Mouse (Mus musculus) 416B (cell line): ENCODE measurements around the gene Casr.

Experiments
- DNase-seq: peaks from one replicate; pipeline ENCODE4 v3.0.0; 2011; ENCODE audit warnings: low read depth

Gene Casr

GRCm38 (mm10) chr16:36561386-36562338 is at the start of gene Casr:
Gene Casr, minus strand, starts transcription at chr16:36562141.
- DNase-seq: no peak

GRCm38 (mm10) chr16:36602632-36603031 is 40.7 kb upstream of the Casr start:
- no peak for DNase-seq

GRCm38 (mm10) chr16:36598265-36598664 is 36.3 kb upstream of the Casr start:
- DNase-seq: no peak

GRCm38 (mm10) chr16:36596671-36597410 is 34.9 kb upstream of the Casr start:
- no peak for DNase-seq

GRCm38 (mm10) chr16:36589898-36590297 is 28.0 kb upstream of the Casr start:
- no peak for DNase-seq

GRCm38 (mm10) chr16:36587971-36588370 is 26.0 kb upstream of the Casr start:
- peak; percentile 87 for DNase-seq

- DNase-seq: no peak
These were observed 20.1 kb upstream of the Casr start for GRCm38 (mm10) chr16:36582073-36582472.

- no peak for DNase-seq
These were observed 10.0 kb upstream of the Casr start for GRCm38 (mm10) chr16:36571942-36572341.

GRCm38 (mm10) chr16:36559573-36559972 is 2.4 kb downstream of the Casr start:
- DNase-seq: no peak

GRCm38 (mm10) chr16:36555672-36556165 is 6.2 kb downstream of the Casr start:
- DNase-seq: no peak

GRCm38 (mm10) chr16:36553624-36554023 is 8.3 kb downstream of the Casr start:
- DNase-seq: peak; percentile 5

- no peak for DNase-seq
These were observed 16.6 kb downstream of the Casr start for GRCm38 (mm10) chr16:36545333-36545732.

GRCm38 (mm10) chr16:36543091-36543490 is 18.9 kb downstream of the Casr start:
- DNase-seq: no peak

- DNase-seq: no peak
These were observed 21.1 kb downstream of the Casr start for GRCm38 (mm10) chr16:36540834-36541233.

GRCm38 (mm10) chr16:36532981-36533687 is 28.8 kb downstream of the Casr start:
- DNase-seq: no peak

- no peak for DNase-seq
These were observed 29.9 kb downstream of the Casr start for GRCm38 (mm10) chr16:36532046-36532445.

GRCm38 (mm10) chr16:36531630-36532029 is 30.3 kb downstream of the Casr start:
- no peak for DNase-seq

- no peak for DNase-seq
These were observed 31.1 kb downstream of the Casr start for GRCm38 (mm10) chr16:36530566-36531552.

GRCm38 (mm10) chr16:36528822-36529221 is 33.1 kb downstream of the Casr start:
- DNase-seq: no peak

GRCm38 (mm10) chr16:36526596-36527282 is 35.2 kb downstream of the Casr start:
- no peak for DNase-seq
